Mouse (Mus musculus) cerebellum, postnatal 36 days (tissue): Measurements from ENCODE around the gene Cacna2d3.

ENCODE experiments used
- DNase-seq, 2 experiments: peaks; one replicate each; pipeline ENCODE4 v3.0.0; 2021 to 2022; ENCODE audit warnings: mixed read lengths in 2 of 2

The Cacna2d3 gene

GRCm38 (mm10) chr14:29385500-29385899 is 336.2 kb downstream of the Cacna2d3 start:
- no peak for DNase-seq

- no peak for DNase-seq
Measured at GRCm38 (mm10) chr14:29382786-29383185, 338.9 kb downstream of the Cacna2d3 start.

DNA sequence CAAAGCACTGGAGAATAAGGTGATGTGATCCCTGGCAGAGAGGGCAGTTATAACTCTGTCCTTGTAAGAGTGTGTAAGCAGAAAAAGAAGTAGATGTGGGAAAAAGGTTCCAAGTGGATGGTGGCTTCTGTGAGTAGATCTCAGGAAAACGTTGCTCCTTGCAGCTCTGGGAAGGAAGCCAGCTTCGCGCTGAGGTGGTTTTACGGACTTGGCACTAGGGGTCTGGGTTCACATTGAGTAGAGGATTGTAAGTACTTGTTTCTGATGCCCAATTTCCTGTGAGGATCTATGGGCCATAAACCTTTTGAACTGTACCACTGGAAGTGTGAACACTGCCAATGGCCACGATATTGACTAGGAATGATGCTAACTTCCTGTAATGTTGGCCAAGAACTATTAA is 354.8 kb downstream of the Cacna2d3 start:
- peak in 1 of 2 experiments; percentile 6 for DNase-seq

DNA sequence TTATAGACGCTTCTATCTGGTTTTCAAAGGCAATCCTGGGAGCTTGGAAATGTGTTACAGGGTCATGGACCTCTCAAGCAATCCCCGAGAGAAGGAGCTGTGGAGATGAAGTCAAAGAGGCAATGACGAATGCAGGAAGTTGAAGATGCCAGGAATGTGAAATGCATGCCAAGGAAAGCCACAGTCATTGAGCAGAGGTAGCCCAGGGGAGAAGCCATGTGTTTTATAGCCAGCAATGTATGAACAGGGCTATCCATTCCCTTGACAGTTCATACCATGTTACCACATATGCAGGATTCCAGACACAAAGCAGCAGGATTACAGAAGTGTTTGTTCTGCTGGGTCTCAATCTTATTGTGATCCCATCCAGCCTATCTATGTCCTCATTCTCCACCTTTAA is 359.2 kb downstream of the Cacna2d3 start:
- no peak for DNase-seq

- DNase-seq = no peak
Measured at GRCm38 (mm10) chr14:29350627-29351026, 371.0 kb downstream of the Cacna2d3 start.

DNA sequence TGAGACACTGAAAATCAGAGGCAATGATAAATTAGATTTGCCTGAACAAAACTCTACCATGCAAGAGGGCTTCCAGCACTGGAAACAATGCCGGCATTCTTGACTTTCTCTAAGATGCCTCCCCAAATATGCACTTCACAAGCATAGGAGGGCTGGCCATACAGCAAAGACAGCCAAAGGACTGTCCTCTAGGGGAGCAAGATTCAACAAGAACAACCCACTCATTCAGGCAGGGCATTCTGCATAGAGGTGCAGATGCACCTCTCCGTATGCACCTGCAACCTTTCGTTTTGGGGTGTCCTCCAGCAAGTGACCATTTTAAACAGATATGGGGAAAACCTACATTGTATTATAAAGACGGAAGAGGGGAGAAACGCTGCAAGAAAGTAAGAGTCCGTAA is 380.1 kb downstream of the Cacna2d3 start:
- DNase-seq = no peak

DNA sequence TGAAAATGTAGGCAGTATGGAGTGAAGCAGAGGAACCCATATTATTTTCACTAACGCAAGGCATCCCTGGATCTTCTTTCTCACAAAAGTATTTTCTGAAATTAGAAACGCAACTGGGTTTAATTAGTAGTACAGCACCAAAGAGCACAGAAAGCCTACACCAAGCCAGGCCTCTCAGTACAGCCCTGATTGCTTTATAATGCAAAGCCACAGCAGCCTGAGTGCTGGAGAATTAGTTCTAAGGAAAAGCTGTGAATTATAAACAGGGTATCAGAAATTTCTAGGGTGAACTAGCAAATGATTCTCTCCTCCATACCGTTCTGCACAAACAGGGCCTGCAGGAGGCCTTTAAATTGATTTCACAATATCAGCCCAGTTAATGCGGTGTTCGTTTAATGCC is 380.9 kb downstream of the Cacna2d3 start:
- no peak for DNase-seq

GRCm38 (mm10) chr14:29334897-29335296 is 386.8 kb downstream of the Cacna2d3 start:
- DNase-seq = no peak

GRCm38 (mm10) chr14:29334216-29334615 is 387.4 kb downstream of the Cacna2d3 start:
- DNase-seq = peak; percentile 71 to 74

DNA sequence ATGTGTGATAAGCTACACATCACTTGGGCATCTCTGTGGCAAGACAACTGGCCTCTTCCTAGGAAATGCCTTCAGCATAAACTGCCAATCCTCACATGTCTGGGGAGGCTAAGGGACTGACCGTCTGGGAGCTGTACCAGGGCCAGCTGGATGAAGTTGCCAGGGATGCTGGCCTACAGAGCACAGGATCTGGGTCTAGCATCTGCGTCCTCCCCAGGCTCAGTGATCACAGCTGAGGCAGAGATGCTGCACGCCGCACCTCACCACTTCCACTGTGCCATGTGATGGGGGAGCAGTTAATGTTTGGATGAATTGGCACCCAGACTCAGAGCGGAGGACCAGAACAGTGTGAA is 397.3 kb downstream of the Cacna2d3 start:
- DNase-seq = peak; percentile 60 to 68

DNA sequence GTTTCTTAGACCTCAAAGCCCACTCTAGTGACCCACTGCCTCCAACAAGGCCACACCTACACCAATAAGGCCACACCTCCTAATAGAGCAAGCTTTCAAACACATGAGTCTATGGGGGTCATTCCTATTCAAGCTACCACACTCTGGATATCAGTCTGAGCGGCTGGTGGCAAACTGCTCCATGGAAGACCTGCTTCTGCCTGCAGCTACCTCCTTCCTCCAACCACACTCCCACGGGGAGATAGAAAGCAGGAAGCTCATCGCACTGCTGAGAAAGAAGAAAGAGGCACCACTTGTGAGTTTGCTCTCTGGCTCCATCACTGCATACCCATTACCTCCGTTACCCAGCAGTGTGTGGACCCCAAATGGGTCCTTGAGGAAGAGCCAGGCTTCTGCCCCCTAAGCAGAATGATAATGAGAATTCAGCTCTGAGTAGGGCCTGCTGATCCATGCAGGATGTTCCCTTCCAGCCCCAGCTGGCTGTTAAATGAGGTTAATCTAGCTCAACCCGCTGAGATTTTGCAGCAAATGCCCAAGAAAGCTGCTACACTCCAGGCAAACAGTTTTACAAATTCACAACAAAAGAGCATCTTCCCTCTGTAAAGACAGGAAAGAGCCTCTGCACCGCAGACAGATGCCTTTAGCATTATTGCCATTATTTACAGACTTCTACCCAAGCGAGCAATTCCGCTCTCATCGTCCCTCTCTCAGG is 397.8 kb downstream of the Cacna2d3 start:
- DNase-seq = no peak

GRCm38 (mm10) chr14:29313431-29313830 is 408.2 kb downstream of the Cacna2d3 start:
- no peak for DNase-seq

DNA sequence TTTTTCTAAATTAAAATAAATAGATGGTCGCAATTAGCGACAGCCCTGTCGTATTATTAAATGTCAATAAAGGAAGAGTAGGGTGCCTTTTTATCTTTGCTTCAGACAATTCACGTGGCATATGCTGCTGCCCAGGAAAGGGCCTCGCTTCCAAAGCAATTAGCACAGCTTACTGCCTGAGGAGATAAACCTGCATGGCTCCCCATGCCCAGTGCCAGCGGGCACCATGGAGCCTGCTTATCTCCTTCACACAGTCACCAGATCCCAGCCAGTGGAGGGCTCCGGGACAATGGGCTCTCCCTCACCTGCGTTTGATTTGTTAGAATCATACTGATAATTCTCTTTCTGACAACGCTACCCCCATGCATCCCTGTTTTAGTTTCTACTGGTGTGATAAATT is 416.0 kb downstream of the Cacna2d3 start:
- peak; percentile 45 to 50 for DNase-seq

DNA sequence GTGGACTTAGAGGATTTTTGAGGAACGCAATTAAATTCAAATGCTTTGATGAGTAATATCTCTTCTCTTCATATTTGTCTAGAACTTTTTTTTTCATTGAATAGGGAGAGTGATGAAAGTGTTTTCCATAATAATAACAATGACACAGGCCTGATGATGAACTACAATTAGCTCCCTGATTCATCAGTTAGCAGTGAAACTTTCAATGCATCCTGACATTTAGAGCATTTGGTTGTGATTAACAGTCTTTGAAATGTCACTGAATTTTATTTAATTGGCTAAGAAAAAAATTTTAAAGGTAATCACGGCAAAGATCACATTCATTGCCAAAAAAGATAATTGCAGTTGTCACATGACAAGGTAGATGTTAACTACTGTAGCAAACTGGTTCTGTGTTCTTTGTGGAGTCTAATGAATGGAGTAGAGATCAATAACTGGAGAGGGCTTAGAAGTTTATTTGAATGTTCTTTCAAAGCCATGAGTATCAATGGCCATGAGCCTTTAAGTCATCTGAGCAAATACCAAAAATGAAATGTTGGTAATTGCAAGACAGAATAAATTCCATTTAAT is 425.4 kb downstream of the Cacna2d3 start:
- DNase-seq = no peak

DNA sequence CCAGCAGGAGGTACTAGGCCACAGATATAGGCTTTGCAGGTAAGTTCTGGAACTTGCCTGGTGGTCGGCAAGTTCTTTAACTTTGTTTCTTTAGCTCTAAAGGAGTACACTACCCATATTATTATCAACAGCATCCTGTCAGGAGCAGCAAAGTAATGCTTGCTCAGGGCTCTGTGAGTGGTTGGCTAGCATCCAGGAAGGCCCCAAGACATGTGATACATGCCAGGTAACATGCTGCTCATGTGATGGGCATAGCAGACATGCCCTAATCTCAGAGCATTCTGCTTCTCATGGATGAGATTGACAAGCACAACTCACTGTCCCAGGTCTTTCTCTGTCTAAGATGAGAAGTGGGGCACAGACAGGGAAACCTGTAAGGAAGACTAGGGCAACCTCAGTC is 442.8 kb downstream of the Cacna2d3 start:
- peak; percentile 9 to 10 for DNase-seq

DNA sequence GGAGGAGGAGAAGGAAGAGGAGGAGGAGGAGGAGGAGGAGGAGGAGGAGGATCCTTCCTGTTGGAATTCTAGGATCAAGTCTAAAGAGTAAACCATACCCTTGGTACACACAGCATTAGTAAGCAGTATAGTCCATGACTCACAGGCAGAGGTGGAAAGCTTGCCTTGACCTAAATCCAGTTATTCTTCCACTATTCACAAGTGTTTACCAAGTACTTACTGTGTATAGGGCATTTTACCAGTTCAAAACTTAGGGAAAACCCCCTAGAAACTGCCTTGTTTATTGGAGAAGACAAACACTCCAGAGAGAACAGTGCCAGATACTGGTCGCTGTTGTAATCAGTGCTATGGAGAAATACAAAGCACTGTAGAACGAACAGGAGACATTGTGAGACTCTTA is 443.3 kb downstream of the Cacna2d3 start:
- DNase-seq = no peak

GRCm38 (mm10) chr14:29277701-29278100 is 444.0 kb downstream of the Cacna2d3 start:
- DNase-seq = no peak

- no peak for DNase-seq
Measured at GRCm38 (mm10) chr14:29273890-29274289, 447.8 kb downstream of the Cacna2d3 start.

GRCm38 (mm10) chr14:29270541-29270940 is 451.1 kb downstream of the Cacna2d3 start:
- no peak for DNase-seq

DNA sequence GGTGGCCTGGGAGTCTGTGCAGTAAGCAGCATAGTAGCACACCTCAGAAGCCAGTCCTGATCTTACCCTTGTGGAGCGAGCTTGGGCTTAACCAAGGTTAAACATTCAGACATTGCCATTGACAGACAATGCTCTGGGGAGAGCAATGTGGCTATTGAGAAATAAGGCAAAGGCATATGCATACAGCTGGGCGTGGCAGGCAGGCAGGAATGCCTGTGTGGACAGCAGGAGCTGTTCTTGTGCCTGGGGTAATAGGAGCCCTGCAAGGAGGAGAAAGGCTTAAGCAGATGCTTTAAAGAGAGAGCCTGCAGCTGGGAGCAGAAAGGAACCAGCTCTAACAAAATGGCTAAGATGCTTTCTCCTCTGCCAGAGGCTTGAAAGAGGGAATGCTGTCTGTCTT is 451.8 kb downstream of the Cacna2d3 start:
- DNase-seq = no peak

- DNase-seq = peak; percentile 6 to 21
Measured at GRCm38 (mm10) chr14:29268609-29269008, 453.1 kb downstream of the Cacna2d3 start.

GRCm38 (mm10) chr14:29267233-29267874 is 454.3 kb downstream of the Cacna2d3 start:
- DNase-seq = peak; percentile 11 to 14

GRCm38 (mm10) chr14:29260621-29261020 is 461.0 kb downstream of the Cacna2d3 start:
- no peak for DNase-seq

GRCm38 (mm10) chr14:29243516-29243915 is 478.1 kb downstream of the Cacna2d3 start:
- DNase-seq = peak; percentile 10 to 24
